Mouse (Mus musculus): ENCODE measurements around the gene Tubgcp2.

The Tubgcp2 gene

DNA sequence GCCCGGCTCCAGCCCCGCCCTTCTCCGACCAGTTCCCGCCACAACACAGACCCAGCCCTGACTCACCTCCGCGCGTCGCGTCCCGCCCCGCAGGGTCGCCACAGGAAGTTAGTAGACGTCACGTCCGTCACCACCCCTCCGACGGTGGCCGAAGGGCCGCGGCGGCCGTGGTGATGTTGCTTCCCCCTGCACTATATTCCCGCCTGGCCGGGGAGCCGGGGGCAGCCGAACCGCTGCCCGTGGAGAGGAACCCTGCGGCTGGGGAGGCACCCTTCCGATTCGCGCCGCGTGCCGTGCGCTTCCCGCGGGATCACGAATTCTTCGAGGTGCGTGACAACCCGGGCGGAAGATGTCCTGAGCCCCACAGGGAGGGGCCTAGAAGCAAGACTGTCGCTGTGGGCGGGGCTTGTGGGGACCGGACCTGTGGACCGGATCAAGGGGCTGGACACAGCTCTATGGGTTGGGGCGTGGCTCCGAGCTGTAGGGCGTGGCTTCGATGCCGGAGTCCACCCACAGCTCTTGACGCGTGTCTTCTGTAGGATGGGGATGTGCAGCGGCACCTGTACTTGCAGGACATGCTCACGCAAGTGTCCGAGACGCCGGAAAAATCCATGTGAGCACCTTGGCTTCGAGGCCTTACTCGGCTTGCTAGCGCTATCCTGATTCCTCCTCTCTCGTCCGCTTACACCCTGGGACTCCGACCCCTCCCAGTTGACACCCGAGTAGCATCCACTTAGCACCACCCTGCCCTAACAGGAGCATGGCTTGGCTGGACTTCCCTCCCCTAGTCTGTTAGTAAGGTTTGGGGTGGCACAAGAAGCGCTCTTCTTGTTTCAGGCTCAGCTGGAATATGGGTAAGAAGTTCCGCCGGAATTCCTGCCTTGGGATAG lies at the start of gene Tubgcp2, which contains the start of gene Zfp511:
Gene Tubgcp2 (minus strand): TSS at position 389 of the 890 bp plus-strand sequence.
Gene Zfp511 (plus strand): TSS at position 111 of the 890 bp plus-strand sequence.
- DNase-seq: peak; percentile 98 to 99

DNA sequence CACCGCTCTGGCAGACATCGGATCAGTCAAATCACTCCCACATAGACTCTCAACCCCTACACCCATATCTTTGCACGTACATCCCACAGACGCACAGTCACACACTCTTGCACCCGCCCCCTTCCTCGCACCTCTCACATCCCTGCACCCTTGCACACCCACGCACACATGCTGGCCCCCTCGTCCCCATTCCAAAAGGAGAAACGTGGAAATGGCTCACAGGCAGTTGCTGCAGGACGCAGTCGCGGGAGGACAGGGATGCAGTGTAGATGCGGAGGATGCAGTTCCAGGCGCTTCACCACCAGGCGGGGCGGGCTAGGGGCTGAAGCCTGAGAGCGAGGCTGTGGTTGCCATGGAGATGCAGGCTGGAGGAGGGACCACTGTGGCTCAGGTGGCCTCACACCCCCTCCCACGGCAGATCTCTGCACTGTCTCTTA lies 45.8 kb upstream of the Tubgcp2 start, which contains the start of gene Caly:
Gene Caly (minus strand): TSS at position 307 of the 437 bp plus-strand sequence.
- peak in 1 of 2 experiments; percentile 42 for DNase-seq

DNA sequence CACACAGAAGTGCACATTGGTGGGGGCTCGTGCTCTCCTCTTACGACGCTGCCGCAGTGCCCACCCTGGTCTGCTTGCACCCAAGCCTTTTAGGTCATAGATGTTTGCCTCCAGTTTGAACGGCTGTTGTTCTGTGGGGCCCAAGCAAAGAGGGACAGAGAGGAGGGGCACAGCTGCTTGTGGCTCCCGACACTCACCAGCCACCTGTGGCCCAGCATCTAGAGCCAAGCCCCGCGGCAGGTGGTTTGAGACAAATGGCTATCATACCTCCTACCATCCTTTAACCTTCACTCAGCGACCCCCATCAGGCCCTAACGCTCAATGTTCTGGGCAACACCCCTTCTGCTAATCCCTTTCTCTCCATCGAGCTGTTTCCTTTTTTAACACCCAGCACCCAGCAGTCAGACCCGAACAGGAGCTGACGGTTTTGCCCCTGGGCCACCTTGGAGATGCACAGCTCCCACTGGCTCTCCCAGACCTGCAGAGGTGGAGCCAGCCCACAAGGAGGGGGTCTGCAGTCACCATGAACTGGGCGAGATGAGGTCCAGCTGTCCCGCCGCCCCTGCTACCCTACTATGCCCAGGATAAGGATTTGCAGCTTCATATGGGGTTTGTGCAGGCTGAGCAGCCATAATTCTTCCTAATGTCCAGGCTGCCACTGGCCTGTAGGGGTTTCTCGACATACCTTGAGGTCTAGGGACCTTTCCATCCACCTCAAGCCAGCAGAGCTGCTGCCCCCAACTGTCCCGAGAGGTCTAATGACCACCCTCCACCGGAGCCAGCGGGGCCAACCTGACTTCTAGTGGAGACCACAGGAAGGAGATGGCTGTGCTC lies 45.2 kb upstream of the Tubgcp2 start:
- DNase-seq: no peak

DNA sequence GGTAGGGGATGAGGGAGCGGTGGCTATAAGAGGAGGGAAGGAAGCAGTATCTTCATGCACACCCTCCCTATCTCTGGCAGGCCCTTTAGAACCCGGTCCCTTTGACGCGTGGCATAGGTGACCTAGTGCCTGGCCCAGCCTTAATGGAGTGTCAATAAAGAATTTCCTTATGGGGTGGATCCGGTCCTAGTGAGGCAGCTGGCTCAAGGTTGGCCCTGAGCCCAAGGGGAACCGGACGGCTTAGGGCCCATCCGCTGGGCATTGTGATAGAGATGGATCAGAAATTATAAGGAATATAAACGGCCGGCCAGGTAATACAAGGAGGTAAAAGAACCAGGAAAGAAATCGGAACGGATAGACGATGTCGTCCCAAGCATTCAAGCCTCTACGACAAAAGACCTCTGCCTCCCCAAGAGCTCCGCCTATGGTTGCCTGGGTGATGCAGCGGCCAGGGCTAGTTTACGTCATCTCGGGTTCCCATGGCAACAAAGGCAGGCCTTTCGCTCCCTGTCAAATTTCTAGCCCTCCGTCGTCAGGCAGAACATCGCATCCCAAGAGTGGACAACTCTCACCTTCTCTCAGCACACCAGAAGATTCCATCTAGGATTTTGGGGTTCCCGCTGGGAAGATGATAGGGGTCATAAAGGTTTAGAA lies 44.2 kb upstream of the Tubgcp2 start:
- peak; percentile 76 for DNase-seq

DNA sequence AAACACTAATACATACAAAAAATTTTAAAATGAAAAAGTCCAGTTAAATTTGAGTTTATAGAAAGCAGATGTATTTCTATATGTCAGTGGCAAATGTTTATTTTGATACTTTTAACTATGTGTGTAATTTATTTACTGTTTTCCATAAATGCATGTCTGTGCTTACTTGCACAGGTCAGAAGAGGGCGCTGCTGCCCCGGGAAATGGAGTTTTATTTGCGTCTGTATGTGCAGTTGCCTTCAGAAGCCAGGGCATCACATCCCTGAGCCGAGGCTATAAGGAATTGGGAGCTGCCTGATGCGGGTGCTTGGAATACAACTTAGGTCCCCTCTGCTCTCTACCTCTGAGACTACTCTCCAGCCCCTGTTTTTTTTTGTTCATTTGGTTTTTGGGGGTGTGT lies 42.2 kb upstream of the Tubgcp2 start:
- DNase-seq: peak; percentile 65 to 88

DNA sequence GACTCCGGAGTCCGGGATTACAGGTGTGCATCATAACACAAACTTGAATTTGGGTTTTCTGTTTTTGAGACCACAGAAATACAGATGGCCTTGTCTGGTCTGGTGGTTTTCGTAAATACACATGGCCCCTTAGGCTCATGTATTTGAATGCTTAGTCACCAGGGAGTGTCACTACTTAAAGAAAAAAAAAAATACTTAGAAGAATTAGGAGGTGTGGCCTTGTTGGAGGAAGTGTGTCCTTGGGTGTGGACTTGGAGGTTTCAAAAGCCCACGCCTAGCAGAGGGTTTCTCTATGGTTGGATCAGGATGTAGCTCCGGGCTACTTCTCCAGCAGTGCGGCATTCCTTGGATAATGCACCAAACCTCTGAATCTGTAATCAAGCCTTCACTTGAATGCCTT lies 41.2 kb upstream of the Tubgcp2 start:
- DNase-seq: no peak

DNA sequence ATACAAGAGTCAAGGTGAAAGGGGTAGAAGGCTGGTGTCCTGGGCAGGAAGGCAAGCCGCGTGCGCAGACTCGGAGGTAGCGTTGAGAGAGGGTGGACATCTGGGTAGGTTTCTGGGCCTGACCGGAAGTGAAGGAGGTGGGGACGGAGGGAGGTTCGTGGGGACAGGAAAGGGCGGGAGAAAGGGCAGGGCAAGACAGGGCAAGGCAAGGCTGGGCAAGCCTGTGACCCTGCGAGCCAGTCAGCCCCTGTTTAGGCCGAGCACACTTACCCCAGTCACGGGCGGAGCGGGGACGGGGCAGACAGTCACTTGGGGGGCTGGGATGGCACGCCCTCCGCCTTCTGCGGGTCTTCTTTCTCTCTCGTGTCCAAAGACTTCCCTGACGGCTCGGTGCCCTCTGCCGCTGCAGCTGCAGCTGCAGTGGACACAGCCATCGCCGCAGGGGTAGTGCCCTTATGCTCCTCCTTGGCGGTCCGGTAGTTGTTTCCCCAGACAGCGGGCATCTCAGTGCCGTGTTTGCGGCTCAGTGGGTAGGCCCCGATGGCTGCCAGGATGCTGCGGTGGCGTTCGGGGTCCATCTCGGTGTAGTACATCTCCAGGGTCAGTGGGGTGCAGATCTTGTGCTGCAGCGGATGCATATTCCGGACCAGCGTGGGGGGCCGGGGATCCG lies 33.7 kb upstream of the Tubgcp2 start:
- peak in 1 of 2 experiments; percentile 34 for DNase-seq

DNA sequence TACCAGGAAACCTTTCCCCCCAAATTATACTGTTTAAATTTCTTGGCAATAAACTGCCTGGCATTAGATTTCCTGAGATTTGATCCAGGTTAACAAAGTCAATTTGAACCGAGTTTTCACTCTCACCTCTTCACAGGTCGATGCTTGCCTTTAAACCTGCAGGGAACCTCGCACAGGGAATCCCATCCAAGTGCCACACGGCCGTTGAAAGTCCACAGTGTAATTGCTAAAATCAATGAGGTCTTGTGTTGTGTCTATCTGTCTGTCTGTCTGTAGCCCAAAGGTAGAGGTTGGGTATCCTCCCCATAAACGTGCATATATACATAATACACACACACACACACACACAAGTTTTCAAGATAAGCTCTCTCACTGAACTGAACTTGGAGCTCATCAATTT lies 30.9 kb upstream of the Tubgcp2 start:
- no peak for DNase-seq

DNA sequence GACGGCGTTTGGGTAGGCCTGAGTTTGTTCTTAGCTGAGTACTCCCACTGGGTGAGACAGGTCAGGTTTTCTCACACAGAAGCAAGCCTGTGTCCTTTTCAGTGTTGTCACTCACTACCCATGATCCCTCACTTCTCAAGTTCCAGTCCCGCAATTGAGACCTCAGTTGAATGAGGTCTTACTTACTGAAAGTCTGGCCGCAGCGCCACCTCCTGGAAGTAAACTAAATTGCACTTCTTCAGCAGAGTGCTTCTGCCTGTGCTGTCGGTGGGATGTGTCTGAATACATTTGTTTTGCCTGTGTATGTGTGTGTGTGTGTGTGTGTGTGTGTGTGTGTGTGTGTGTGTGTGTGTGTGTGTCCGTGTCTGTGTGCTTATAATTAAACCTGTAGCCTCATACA lies 26.6 kb upstream of the Tubgcp2 start:
- peak; percentile 54 to 88 for DNase-seq

DNA sequence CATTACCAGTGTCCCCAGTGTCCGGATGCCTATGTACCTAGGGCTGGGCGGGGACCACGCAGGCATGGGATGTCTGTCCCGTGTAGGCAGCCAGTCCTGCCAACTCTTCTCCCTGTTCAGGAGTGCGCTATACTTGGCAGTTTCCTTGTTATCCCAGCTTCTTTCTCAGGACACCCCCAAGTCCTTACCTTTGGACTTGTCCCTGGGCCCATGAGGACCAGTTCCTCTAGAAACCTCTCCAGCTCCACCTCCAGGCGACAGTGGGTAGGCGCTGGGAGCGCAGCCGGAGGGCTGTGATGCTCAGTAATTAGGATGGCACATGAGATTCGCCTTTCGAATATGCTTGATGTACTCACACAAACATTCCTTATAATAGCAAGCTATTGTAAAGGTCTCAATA lies 25.8 kb upstream of the Tubgcp2 start:
- peak; percentile 16 to 57 for DNase-seq

DNA sequence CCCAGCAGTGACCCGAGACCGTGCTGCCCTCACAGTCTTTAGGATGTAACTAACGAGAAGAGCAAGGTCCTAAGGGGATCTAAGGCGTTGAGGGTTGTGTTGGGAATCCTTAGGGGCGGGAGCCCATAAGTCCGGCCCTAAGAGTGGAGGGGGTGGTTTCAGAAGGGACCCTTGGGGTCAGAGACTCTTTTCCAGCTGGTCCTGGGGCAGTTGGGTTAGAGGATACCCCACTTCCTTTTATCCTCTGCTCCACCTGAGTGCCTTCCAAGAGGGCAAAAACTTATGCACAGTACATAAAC lies 25.3 kb upstream of the Tubgcp2 start:
- no peak for DNase-seq

DNA sequence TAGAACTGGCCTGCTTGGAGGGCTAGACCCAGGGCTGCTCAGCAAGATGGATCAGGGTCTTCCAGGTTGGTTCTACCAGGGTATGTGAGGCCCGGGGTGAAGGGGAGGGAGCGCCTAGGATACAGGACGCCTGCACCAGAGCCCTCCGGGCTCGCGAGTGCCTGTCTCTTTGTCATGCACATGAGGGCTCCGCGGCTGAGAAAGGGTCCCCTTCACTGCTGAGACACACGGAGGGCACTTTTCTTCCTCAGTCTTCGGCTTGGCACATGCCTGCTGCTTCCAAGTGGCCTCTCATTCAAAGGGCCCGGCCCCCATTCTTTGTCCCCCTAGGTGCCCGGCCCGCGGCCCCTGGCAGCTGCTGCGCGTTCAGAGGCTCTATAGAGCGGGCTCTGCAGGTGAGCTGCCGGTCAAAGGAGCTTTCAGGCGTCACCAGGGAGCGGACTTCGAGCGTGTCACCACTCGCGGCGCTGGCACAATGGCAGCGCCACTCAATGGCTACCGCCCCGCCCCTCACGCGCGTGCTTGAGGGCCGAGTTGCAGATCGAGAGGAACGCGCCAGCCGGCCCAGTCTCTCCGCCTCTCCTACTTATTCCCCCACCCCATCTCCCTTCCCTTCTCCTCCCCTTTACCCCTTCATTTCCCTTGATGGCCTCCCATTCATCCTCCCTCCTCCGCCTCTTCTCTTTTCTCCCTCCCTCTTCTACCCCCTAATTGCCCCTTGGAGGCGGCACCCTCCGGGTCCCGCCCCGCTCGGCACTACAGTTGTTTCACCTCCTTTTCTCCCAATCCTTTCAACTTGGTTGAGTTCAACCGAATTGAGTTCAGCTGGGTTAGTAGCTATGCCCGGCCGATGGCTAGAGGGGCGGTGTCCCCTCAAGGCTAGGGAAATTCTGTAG lies 24.7 kb upstream of the Tubgcp2 start:
- peak in 1 of 2 experiments; percentile 65 for DNase-seq

DNA sequence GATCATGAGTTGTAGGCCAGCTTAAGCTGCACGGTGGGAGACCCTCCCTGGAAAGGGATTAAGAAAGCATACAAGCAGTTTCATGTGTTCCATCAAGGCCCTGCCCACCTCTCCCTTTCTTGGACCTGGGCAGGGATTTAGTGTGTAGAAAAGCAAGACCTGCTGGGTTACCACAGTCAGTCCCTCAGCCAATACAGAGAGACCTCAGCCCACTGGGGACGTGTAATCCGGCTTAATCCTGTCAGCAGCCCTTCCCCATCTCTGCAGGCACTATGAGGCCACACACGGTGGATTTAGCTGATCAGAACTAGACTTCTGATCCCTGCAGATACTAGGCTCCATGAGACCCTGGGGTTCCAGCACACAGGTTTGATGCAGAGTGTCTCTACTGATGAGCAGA lies 23.1 kb upstream of the Tubgcp2 start:
- no peak for DNase-seq

DNA sequence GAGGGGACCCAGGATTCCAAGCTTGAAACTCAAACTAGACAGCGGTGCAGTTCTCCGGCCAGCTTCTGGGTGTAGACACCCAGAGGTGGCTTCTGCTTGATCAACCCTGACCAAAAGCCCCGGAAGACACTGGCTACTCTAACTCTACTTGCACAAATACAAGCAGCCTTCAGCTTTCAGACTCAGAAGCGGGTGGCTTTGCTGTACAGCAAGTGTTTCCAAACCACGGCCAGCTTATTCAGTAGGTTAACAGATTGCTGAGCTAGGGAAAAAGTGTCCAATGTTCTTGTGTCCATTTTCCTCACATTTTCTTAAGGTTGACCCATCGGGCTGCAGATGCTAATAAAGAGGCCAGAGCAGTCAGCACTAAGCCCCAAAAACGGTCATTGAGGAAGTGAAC lies 22.1 kb upstream of the Tubgcp2 start:
- no peak for DNase-seq

DNA sequence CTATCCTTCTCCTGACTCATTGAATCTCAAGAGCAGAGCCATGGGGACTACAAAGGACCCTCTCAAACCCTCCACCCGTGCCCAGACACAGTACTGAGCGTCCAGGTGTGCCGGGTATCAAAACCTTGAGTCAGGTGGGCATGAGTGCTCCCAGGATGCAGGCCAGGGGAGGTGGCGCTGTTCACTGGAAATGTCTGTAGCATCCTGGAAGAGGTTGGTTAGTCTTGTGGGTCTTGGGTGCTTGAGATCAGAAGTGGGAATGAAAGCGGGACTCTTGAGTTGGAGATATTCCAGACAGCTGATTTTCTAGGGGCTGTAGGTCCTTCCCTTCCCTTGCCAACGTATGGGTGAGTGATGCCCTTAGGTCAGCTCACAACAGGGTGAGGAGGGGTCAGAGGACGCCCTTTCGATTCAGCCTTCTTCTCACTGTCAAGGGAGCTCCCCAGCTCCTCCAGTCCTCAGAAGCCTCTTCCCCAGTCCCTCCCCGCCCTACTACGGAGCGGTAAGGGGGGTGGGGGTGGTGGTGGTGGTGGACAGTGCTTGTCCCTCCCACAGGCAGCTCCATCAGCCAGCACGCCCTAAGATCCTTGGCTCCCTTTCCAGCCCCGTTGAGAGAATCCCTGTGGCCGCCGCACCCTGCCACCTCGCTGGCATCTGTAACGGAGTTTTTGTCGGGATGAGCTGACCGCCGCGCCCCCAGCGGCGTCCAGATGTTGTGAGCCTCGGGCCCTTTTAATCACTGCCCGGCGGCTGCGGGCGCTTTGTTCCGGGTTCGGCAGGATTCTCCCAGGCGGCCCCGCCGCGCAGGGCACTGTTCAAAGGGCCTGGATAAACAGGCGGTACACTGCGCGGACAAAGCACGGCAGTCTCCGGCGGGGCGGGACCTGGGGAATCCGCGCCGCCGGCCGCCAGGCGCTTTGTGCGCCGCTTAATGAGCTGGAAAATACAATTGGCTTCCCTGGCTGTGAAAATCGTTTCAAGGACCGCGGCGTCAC lies 21.2 kb upstream of the Tubgcp2 start:
- peak; percentile 39 to 66 for DNase-seq

DNA sequence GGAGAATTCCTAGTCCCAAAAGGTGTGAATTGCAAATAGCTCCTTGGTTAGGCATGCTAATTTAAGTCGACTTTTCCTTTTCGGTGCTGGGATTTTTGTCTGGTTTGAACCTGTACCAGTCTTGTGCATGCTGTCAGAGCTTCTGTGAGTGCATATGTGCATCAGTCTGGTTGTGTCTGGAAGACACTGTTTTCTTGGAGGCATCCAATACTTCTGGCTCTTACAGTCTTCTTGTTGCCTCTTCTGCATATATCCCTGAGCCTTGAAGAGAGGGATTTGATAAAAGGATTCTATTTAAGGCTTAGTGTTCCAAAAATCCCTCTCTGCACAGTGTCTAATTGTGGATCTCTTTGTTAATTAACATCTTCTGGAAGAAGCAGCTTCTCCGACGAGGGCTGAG lies 17.7 kb upstream of the Tubgcp2 start:
- DNase-seq: no peak

DNA sequence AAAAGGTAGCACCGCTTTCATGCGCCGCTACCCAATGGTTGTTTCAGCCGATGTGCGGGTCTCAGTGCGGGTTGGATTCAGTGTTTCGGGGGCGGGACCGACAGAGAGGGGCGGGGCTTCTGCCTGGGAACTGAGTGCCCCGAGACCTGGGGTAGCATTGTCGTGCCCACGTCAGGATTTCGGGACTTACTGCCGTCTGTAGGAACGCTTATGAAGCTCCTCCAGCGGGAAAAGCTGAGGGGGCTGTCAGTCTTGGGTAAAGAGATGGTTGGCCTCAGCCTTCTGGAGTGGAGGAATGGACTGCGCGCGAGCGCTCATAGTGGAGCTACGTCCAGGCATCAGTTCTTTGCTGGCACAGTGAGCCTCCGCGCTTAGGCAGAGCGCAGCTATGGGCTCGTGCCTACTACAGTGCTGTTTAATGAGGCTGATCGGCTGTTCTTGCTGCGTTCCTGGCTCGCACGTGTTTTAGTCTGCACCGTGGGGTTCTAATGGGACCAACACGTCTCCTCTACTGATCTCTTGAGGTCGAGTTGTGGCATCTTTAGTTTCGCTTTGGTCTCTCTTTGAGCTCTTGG lies 12.7 kb upstream of the Tubgcp2 start:
- peak in 1 of 2 experiments; percentile 45 for DNase-seq

DNA sequence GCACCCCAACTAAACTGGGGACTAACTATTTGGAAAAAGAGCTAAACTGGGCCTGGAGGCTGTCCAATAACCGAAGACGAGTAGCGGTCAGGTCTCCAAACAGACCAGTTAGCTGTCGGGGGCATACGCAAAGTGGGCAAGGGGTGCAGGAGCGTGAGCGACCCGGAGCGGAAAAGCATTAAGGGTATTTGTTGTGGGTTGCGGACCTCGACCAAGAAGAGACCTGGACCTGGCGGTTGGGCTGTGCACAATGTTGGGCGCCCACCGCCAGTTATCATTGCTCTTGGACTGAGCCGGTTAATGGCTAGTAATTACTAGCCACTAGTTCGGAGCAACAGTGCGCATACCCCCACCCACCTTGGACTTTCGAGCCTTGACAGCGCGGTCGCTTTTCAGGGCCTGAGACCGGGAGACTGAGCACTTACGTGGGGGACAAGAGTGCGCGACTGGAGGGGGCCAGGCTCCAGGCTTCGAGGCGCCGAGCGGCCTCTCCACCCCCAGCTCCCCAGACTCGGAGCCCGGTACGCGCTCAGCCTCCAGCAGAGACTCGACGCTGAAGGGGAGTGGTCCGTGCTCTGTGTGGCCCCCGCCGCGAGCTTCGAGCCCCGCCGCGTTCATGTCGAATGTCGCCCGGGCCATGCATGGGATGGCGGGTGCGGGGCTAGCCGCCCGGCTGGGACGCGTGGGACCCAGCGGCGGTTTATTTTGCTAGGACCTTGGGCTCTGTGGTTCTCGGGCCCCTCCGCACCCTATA lies 12.1 kb upstream of the Tubgcp2 start, which contains the start of gene Msx3:
Gene Msx3 (minus strand): TSS at position 729 of the 754 bp plus-strand sequence.
- DNase-seq: no peak

DNA sequence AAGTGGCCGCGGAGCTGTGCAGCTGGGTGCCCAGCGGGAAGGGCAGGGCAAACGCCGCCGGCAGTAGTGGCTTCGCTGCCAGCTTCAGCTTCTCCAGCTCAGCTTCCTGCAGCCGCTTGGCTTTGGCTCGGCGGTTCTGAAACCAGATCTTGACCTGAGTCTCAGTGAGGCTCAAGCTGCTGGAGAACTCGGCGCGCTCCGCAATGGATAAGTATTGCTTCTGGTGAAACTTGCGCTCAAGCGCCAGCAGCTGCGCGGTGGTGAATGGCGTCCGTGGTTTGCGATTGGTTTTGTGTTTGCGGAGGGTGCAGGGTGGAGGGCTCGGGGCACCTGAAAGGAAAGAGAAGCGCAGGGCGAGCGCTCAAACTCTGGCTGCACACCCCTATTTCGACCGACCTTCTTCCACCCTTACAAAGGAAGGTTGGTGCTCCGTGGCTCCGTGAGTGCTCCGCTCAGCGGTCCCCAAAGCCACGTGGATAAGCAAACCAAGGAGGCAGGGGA lies 11.4 kb upstream of the Tubgcp2 start:
- no peak for DNase-seq

Measured in kidney, postnatal 36 days (tissue).